Mouse (Mus musculus) megakaryocyte, embryonic 14.5 days (primary cell): ENCODE results near the gene Trim34a.

Experiments used
- FLI1 ChIP-seq: IDR thresholded peaks from 2 replicates; pipeline ENCODE4 v1.6.1; 2012; ENCODE audit warnings: low read length, inconsistent platforms, mixed read lengths
- GATA1 ChIP-seq: IDR thresholded peaks from 3 replicates; pipeline ENCODE4 v1.6.1; 2012; ENCODE audit warnings: mixed read lengths, low read length, inconsistent platforms, borderline replicate concordance

DNA sequence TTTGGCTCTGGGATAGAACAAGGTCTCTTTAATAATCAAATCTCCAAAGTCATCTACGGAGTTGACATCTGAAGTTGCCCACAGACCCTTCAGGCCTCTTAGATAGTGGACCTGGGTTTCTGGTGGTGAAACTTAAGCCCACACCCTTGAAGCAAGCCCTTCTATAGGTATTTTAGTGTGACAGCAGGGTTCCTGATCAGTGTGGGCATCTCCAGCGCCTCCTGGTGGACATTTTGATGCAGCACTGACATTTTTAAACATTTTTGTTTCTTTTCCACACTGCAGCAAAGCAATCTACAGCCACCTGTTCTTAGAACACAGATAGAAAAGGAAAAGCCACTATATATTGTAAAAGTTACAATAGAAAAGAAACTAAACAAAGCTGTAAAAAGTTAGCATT lies 13.1 kb upstream of the Trim34a start:
- TF ChIP-seq GATA1 (no peak), FLI1 (no peak)
